Mouse (Mus musculus): ENCODE data around the gene Drd4. TPM values are rescaled to one million over a fixed set of nuclear protein-coding genes. Genes with fewer than 3 reads are reported as not detected.

Drd4 gene
- polyA plus RNA-seq, 1 experiment from 2014 or later: not detected

DNA sequence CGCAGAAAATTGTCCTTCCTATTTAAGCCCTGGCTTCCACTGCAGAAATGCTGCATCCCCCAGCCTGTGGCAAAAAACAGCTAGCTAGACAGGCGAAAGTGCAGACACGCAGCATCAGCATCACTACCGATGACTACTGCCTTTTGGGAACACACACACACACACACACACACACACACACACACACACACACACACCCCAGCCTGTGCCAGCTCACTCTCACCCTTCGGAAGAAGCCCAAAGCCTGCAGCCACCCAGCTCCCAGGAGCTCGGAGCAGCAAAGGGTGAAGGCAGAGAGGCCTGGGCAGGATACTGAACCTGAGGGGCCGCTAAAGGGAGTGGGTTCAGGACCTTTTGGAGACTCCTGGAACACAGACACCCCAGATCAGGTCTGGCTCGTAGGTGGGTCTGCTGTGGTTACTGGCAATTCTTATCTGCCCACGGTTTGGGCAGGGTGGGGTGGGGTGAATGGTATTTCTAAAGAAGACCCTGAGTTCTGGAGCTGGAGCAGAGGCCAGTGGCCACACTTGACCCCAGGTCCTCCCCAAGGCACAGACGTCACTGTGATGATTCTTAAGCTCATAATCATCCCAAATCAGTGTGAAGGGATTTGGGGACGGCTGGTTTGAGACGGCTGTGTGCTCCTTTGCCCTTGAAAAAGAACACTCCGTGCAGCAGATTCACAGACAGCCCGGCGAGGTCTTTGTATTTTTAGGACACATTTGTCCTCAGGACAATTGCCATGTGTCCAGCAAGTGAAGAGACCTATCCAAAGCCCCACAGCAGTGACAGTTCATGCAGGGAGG, 980 bp downstream of the Drd4 start:
- ChIA-PET POLR2A (no interaction called here), CTCF (no interaction called here)
- no peak for TF ChIP-seq CTCF (IDR thresholded peaks at IDR 0.05)
- no peak for DNase-seq (ENCODE audit: low read depth, low spot score)
- no peaks in the 10 kb centered on the region for H3K27me3 ChIP-seq
- in situ Hi-C loops (cut with MboI; ENCODE audit: low pct_unique_long_range_greater_than_20kb): no loop called here
- no peak for ATAC-seq

DNA sequence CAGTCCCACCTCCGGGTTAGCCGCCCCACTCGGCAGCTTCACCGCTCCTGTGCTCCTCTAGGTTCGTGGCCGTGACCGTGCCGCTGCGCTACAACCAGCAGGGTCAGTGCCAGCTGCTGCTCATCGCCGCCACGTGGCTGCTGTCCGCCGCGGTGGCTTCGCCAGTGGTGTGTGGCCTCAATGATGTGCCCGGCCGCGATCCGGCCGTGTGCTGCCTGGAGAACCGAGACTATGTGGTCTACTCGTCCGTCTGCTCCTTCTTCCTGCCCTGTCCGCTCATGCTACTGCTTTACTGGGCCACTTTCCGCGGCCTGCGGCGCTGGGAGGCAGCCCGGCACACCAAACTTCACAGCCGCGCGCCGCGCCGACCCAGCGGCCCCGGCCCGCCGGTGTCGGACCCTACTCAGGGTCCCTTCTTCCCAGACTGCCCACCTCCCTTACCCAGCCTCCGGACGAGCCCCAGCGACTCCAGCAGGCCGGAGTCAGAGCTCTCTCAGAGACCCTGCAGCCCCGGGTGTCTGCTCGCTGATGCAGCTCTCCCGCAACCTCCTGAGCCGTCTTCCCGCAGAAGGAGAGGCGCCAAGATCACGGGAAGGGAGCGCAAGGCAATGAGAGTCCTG, 2.2 kb downstream of the Drd4 start:
- in situ Hi-C loops (cut with MboI; ENCODE audit: low pct_unique_long_range_greater_than_20kb): no loop called here
- TF ChIP-seq CTCF (IDR thresholded peaks at IDR 0.05): no peak
- CTCF ChIA-PET: no interaction called here
- DNase-seq (ENCODE audit: low read depth, low spot score): no peak
- no peaks in the 10 kb centered on the region for H3K27me3 ChIP-seq
- POLR2A ChIA-PET: no interaction called here
- no peak for ATAC-seq

DNA sequence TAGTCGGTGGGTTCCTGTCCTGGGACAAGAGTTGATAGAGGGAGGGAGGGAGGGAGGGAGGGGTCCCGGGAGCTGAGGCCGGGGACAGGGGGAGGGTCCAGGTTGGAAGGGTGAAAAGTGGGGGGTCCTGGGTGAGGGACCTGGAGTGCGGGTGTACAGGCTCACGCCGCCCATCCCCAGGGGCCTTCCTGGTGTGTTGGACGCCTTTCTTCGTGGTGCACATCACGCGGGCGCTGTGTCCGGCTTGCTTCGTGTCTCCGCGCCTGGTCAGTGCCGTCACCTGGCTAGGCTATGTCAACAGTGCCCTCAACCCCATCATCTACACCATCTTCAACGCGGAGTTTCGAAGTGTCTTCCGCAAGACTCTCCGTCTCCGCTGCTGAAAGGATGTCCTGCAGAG, 2.7 kb downstream of the Drd4 start:
- ChIA-PET CTCF (no interaction called here), POLR2A (no interaction called here)
- ATAC-seq: no peak
- in situ Hi-C loops (cut with MboI; ENCODE audit: low pct_unique_long_range_greater_than_20kb): no loop called here
- DNase-seq (ENCODE audit: low read depth, low spot score): no peak
- no peak for TF ChIP-seq CTCF (IDR thresholded peaks at IDR 0.05)
- no peaks in the 10 kb centered on the region for H3K27me3 ChIP-seq

DNA sequence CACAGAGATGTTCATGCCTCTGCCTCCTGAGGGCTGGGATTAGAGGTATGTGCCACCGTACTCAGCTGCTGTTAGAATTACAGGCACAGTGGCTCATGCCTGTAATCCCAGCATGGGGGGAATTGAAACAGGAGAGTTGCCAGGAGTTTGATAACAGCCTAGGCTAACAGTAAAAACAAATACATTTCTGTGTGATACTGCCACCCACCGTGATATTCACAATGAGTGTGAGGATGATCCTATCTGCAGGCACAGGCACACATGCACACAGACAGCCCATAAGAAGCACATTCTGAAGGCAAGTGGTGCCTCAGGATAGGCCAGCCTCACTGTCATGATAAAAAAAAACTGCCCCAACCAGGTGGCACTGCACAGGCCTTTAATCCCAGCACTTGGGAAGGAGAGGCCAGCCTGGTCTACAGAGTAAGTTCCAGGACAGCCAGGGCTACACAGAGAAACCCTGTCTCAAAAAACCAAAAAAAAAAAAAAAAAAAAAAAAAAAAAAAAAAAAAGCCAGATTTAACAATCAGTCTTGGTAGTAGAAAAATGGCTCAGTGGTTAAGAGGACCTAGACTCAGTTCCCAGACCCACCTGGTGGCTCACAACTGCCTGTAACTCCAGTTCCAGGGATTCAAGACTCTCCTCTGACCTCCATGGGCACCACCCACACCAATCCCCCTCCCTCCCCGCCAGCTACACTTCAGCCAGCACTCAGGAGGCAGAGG, 6.3 kb downstream of the Drd4 start:
- no peak for DNase-seq (ENCODE audit: low read depth, low spot score)
- POLR2A ChIA-PET: no interaction called here
- ATAC-seq: no peak
- no peaks in the 10 kb centered on the region for H3K27me3 ChIP-seq
- CTCF ChIA-PET: no interaction called here
- in situ Hi-C loops (cut with MboI; ENCODE audit: low pct_unique_long_range_greater_than_20kb): no loop called here
- no peak for TF ChIP-seq CTCF (IDR thresholded peaks at IDR 0.05)

DNA sequence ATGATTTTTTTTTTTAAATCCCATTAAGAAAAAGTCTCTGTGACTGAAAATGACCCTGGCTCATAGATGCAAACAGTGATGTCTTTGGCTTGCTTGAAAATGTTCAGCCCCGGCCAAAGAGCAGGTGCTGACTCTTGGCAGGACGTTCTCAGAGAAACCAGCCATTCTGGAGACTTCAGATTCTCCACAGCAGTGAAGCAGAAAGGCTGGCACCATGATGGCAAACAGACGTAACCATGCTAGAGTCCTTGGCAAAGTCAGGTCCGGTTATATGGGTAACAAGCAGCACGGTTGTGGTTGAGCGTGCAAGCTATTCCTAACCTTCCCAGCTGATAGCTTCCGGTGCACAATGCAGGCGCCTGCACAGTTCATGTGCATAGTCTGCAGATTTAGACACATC, 7.4 kb downstream of the Drd4 start:
- DNase-seq (ENCODE audit: low read depth, low spot score): no peak
- POLR2A ChIA-PET: no interaction called here
- ATAC-seq: no peak
- CTCF ChIA-PET: no interaction called here
- no peaks in the 10 kb centered on the region for H3K27me3 ChIP-seq
- in situ Hi-C loops (cut with MboI; ENCODE audit: low pct_unique_long_range_greater_than_20kb): no loop called here
- no peak for TF ChIP-seq CTCF (IDR thresholded peaks at IDR 0.05)

DNA sequence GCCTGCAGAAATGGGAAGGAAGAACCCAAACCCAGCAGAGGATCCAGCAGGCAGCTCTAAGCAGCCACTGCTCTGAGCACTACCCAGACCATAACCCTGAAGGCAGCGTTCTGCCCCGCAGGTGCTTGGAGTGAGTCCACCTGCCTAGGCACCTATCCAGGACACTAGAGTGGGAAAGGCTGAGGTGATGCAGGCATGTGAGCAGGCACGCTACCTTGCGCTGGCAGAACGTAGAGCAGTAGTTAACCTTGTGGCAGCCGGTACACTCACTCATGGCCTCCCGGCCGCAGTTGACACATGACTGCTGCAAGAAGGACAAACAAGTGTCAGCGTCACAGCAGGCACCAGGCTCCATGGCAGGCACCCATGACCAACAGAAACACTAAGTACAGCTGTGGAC, 9.6 kb downstream of the Drd4 start:
- CTCF ChIA-PET: interaction anchor here (1.3 kb wide), 1 partner anchor 23 kb away, joined by 4 read pairs; the partner anchor contains the start of gene Sct
- no peak for TF ChIP-seq CTCF (IDR thresholded peaks at IDR 0.05)

DNA sequence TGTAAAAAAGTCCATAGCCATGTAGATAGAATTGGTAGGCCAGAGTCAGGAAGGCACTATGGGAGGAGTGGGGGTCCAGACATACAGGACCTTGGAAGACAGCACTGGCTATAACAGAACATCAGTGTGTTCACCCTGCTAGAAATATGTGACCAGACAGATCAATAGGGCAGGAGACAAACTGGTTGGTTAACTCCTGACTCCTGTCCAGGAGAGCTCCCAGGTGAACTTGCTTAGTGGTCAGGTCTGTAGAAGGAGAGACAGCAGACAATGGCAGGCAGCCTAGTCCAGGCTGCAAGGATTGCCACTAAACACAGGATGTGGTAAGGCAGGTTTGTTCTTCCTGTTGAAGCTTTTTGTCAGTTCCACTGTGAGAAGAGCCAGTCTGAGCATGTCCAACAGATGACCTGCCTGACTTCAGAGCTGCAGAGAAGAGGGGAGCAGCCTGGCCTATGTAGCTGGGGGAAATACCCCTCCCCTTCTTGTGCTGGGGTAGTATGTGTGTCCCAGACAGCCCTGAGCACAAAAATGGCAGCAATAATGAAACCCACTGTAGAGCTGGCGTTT, 11.0 kb downstream of the Drd4 start:
- POLR2A ChIA-PET: no interaction called here
- CTCF ChIA-PET: interaction anchor here (1.3 to 1.7 kb wide), 4 partner anchors 12 to 34 kb away, joined by 3 to 4 read pairs (median 4); partner anchors contain the start of gene Sct
- in situ Hi-C loops (cut with MboI; ENCODE audit: low pct_unique_long_range_greater_than_20kb): no loop called here
- H3K27me3 ChIP-seq: no peaks in the 10 kb centered on the region
- no peak for TF ChIP-seq CTCF (IDR thresholded peaks at IDR 0.05)
- DNase-seq (ENCODE audit: low read depth, low spot score) (no peak), ATAC-seq (no peak)

More for the DNA sequence above, 9.6 kb downstream of the Drd4 start:
- ATAC-seq (no peak), DNase-seq (ENCODE audit: low read depth, low spot score) (no peak)
- in situ Hi-C loops (cut with MboI; ENCODE audit: low pct_unique_long_range_greater_than_20kb): no loop called here
- POLR2A ChIA-PET: no interaction called here
- H3K27me3 ChIP-seq: no peaks in the 10 kb centered on the region

DNA sequence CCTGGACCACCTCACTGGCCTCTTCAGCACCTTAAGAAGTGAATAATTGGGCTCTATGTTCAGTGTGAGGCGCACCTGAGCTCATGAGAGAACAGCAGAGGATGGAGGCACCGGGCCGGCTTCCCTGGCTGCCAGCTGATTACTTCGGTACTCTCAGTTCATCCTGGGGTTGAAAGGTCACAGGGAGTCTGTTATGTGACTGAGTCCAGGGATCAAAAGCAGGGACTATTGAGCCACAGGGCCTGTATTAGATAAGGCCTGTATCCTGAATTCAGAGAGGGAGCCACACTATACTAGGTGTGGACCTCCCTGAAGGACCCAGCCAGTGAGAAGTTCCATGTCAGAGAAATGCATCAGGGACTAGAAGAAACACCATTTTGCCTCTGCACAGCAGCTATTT, 12.7 kb downstream of the Drd4 start:
- in situ Hi-C loops (cut with MboI; ENCODE audit: low pct_unique_long_range_greater_than_20kb): no loop called here
- no peak for TF ChIP-seq CTCF (IDR thresholded peaks at IDR 0.05)
- no peak for DNase-seq (ENCODE audit: low read depth, low spot score)
- ATAC-seq: no peak
- ChIA-PET CTCF (interaction anchor here (1.7 kb wide), 1 partner anchor 12 kb away, joined by 4 read pairs; no protein-coding TSS in a partner anchor), POLR2A (no interaction called here)
- no peaks in the 10 kb centered on the region for H3K27me3 ChIP-seq

DNA sequence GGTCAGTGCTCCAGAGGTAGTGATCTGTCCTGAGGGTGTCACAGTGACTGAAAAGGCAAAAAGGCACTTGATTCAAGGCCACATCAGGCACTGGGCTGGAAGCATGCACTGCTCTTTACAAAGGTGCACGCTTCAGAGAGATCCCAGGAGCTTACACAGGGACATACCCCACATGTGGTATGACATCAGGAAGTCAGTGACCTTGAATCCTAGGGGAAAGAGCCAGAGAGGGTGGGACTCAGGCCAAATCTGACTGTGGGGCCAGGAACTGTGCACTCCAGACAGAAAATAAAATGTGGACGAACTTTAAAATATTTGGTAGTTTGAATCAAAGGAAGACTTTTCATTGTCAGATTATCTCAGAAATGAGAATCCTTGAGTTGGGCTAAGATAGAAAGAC, 22.6 kb downstream of the Drd4 start:
- no peak for DNase-seq (ENCODE audit: low read depth, low spot score)
- ATAC-seq: no peak
- in situ Hi-C loops (cut with MboI; ENCODE audit: low pct_unique_long_range_greater_than_20kb): no loop called here
- POLR2A ChIA-PET: no interaction called here
- CTCF ChIA-PET: interaction anchor here (1.1 kb wide), 1 partner anchor 47 kb away, joined by 4 read pairs; no protein-coding TSS in a partner anchor
- TF ChIP-seq CTCF (IDR thresholded peaks at IDR 0.05): no peak
- no peaks in the 10 kb centered on the region for H3K27me3 ChIP-seq

DNA sequence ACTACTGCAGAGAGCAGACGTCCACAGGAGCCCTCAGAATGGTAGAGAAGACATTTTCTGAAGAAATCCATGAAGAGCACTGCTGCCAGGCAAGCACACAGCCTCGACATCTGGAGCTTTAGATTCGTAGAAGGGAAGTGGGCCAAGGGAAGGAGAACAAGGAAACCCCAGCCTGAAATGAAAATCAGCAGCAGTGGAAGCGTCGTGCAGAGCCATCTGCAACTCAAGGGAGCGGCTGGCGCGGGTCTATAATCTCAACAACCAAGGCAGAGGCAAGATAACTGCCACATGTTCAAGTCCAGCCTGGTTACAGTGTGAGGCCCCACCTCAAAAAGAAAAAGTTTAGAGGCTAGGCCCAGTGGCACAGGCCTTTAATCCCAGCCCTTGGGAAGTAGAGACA, 23.3 kb downstream of the Drd4 start:
- H3K27me3 ChIP-seq: no peaks in the 10 kb centered on the region
- in situ Hi-C loops (cut with MboI; ENCODE audit: low pct_unique_long_range_greater_than_20kb): loop anchor here (5.0 kb wide), 2 partner anchors 48 to 73 kb away; partner anchors contain the start of gene Irf7
- ChIA-PET POLR2A (no interaction called here), CTCF (interaction anchor here (0.8 to 1.3 kb wide), 4 partner anchors 11 to 51 kb away, joined by 3 to 4 read pairs (median 4); no protein-coding TSS in a partner anchor)
- ATAC-seq (no peak), DNase-seq (ENCODE audit: low read depth, low spot score) (no peak)
- TF ChIP-seq CTCF (IDR thresholded peaks at IDR 0.05): no peak
